Mouse (Mus musculus): ENCODE measurements around the gene Yy1.

Yy1 gene

GRCm38 (mm10) chr12:108763057-108763796, 29.5 kb upstream of the Yy1 start:
- no peak for TF ChIP-seq GATA4 (IDR thresholded peaks at IDR 0.05; ENCODE audit: insufficient replicate concordance, low read length)

DNA sequence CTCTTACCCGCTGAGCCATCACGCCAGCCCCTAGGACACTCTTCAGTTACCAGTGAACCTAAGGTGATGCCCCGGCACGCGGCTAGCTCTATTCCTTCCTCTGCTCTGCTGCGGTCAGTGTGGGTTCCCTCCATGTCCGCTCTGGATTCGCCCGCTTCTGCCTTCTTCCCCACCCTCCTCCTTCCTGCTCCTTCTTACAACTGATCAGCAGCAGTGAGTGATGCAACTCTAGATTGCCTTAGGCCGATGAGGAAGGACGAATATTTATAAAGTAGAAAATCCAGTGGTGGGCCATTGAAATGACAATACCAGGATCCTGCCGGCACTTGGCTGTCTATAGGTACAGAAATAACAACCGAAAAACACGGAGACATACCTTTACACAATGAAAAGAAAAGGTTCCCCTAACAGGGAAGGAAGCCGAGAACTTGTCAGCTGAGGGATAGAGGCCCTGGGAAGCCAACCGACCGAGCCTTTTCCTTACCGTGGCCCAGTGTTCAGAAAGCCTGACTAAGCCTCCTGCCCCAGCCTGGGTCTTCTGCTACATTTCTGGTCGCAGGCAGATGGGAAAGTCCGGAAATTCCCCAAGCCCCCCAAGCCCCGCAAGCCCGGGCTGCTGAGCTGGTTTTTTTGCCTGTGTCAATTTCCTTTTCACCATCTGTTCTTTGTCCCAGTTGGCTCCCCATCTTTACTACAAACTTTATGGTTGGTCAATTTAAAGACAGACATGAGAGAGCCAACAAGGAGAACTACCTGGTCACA, 27.7 kb upstream of the Yy1 start:
- TF ChIP-seq GATA4 (IDR thresholded peaks at IDR 0.05; ENCODE audit: insufficient replicate concordance, low read length): no peak

DNA sequence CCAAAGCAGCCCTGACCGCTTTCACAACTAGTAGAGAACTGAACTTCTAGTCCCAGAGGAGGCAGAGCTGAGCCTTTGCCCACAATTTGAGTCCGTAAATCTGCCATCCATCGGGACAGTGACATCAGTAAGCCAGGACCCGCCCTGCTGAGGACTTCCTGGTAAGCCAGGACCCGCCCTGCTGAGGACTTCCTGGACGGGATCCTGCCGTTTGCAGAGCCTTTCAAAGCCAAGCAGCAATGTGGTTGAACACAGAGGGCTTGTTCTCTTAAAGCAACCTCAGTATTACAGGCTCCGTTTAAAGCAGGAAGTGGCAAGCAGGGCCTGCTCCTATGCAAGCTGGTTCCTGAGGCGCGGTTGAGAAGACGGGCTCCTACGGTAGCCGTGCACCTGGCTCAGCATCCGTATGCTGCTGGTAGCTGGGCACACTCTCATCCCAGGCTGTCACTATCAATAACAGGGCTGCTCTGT, 27.0 kb upstream of the Yy1 start:
- no peak for TF ChIP-seq GATA4 (IDR thresholded peaks at IDR 0.05; ENCODE audit: insufficient replicate concordance, low read length)

DNA sequence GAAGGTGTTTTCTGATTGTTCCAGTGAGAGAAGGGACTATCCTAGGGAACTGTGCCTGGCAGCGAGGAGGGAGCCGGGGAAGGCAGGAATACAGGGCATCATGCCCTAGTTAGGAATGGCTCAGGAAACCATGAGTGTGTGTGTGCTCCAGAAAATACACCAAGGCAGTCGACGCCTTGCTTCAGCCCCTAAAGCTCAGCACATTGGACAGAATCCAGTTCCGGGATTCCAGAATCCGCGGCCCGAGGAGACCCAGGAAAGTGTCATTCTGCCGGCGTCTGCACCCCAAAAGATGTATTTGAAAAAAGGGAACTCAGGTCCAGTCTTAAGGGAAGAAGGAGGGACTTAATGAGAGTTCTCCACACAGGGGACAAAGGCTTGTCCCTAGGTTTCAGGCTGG, 26.5 kb upstream of the Yy1 start:
- no peak for TF ChIP-seq GATA4 (IDR thresholded peaks at IDR 0.05; ENCODE audit: insufficient replicate concordance, low read length)

- no peak for TF ChIP-seq GATA4 (IDR thresholded peaks at IDR 0.05; ENCODE audit: insufficient replicate concordance, low read length)
These were observed 25.9 kb upstream of the Yy1 start for GRCm38 (mm10) chr12:108766866-108767265.

DNA sequence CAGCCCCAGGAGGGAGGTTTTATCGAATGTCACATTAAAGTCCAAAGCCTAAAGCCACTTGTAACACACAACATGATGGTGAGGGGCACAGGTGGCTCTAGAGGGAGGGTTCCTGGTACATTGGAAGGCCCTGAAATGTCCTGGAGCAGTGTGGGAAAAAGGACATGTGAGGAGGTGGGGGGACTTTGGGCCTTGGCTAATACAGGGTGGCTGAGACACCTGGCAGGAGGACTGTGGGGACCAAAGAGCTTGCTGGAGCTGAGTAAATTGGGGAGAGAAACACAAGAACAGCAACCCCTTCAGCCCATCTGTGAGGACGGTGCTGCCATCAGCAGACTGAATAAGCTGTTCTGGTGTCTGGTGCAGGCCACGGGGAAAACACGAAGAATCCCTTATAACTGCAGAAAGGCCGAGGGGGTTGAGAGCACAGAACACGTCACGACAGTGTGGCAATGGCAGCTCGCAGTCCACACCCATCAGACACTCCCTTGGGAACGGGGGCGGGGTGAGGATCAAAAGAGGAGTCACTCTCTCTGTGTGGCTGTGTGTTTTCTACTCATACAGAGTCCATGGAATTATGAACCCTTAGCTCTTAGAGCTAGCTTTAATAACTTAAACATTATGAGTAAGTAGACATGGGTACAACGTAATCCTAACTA, 24.4 kb upstream of the Yy1 start:
- no peak for TF ChIP-seq GATA4 (IDR thresholded peaks at IDR 0.05; ENCODE audit: insufficient replicate concordance, low read length)

- no peak for TF ChIP-seq GATA4 (IDR thresholded peaks at IDR 0.05; ENCODE audit: insufficient replicate concordance, low read length)
These were observed 12.5 kb upstream of the Yy1 start for GRCm38 (mm10) chr12:108780108-108780877.

DNA sequence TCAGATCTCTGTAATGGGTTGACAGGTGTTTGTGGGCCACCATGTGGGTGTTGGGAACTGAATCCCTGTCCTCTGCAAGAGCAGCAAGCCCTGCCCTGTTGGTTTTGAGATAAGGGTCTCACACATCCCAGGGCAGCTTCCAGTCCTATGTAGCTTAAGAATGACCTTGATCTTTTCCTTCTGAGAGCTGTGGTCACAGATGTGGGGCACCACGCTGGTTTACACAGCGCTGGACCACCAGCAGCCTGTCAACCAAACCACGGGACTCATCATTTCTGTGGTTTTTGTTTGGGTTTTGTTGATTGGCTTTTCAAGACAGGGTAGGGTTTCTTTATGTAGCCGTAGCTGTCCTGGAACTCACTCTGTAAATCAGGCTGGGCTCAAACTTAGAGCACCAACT, 7.6 kb upstream of the Yy1 start:
- TF ChIP-seq GATA4 (IDR thresholded peaks at IDR 0.05; ENCODE audit: insufficient replicate concordance, low read length): no peak

- no peak for TF ChIP-seq GATA4 (IDR thresholded peaks at IDR 0.05; ENCODE audit: insufficient replicate concordance, low read length)
These were observed 5.4 kb upstream of the Yy1 start for GRCm38 (mm10) chr12:108787329-108787728.

GRCm38 (mm10) chr12:108792152-108792545, 624 bp upstream of the Yy1 start:
- TF ChIP-seq GATA4 (IDR thresholded peaks at IDR 0.05; ENCODE audit: insufficient replicate concordance, low read length): no peak

- TF ChIP-seq GATA4 (IDR thresholded peaks at IDR 0.05; ENCODE audit: insufficient replicate concordance, low read length): no peak
These were observed 724 bp downstream of the Yy1 start for GRCm38 (mm10) chr12:108793453-108793941.

GRCm38 (mm10) chr12:108794078-108794711, 1.4 kb downstream of the Yy1 start:
- peak; percentile 18; the same call in 1 of the 2 replicates for TF ChIP-seq GATA4 (IDR thresholded peaks at IDR 0.05; ENCODE audit: insufficient replicate concordance, low read length)

DNA sequence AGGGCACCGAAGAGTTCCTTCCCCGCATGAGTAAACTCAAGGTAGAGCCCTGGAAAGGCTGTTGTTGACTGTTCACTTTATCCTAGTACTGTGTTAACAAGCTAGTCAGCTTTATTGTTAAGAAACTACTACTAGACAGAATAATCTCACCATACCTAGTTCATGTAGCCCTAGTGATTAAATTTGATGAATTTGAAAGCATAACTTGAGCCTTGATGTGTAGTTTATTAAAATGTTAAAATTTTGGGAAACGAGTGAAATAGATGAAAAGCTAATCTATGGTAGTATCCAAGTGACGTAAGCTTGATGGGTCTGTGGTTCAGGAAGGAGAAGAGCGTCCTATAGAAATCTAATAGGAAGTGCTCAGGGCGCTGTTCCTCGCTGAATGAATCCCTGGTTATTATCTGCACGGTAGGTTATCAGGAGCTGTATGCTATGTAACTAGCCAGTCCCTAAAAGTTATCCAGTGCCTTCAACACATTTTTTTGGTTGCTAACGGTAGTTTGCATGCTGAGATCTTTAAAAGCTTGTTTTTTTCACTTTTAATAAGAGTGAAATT, 2.3 kb downstream of the Yy1 start:
- no peak for TF ChIP-seq GATA4 (IDR thresholded peaks at IDR 0.05; ENCODE audit: insufficient replicate concordance, low read length)

DNA sequence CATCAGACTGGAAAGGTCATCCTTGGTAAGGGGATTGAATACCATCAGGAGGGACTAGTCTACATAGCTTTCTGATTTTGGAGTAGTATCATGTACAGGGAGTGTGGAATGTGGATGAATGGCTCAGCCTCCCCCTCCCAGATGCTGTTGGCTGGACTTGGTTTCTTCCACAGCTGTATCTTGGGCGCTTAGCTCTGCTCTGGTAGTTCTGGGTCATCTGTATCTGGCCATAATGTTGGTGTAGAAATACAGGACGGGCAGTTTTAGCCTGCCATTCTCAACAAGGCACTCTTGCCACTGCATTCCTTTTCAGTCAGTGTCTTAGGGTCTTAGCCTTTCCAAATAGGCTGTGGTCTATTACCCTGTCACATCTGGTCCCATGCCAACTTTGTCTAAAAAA, 8.8 kb downstream of the Yy1 start:
- TF ChIP-seq GATA4 (IDR thresholded peaks at IDR 0.05; ENCODE audit: insufficient replicate concordance, low read length): no peak

Measured in liver, adult (tissue).